ENCODE assay signal across 1 mouse cellular context in genomic region chr2:181601751-181602145, GRCm38 (mm10).
TF ChIP-seq lines count a peak whose summit lies in the region.

No protein-coding gene starts in this region.

TF ChIP-seq in MEL, 35 proteins besides CTCF, POLR2A, EP300 and RAD21 (continued from another document):
- TF ChIP-seq TAL1 (IDR thresholded peaks at IDR 0.05; ENCODE audit: low read length): no peak
- TF ChIP-seq SIN3A (IDR thresholded peaks at IDR 0.05; ENCODE audit: low read length): no peak
- no peak for TF ChIP-seq ETS1 (IDR thresholded peaks at IDR 0.05; ENCODE audit: low read depth, low read length)
- TF ChIP-seq MAFK (IDR thresholded peaks at IDR 0.05; ENCODE audit: borderline replicate concordance, low read depth, low read length): no peak
- TF ChIP-seq UBTF (IDR thresholded peaks at IDR 0.05; ENCODE audit: borderline replicate concordance, insufficient read depth, low read depth, low read length): no peak
- no peak for TF ChIP-seq ZC3H11A (IDR thresholded peaks at IDR 0.05; ENCODE audit: low read depth, low read length)
- TF ChIP-seq CHD2 (IDR thresholded peaks at IDR 0.05; ENCODE audit: low read length): no peak
- TF ChIP-seq MYC (IDR thresholded peaks at IDR 0.05; ENCODE audit: low read depth, low read length): no peak
- TF ChIP-seq BHLHE40 (IDR thresholded peaks at IDR 0.05; ENCODE audit: borderline replicate concordance, low read depth, low read length): no peak
- no peak for TF ChIP-seq ELF1 (IDR thresholded peaks at IDR 0.05; ENCODE audit: low read depth, low read length)
- TF ChIP-seq MEF2A (IDR thresholded peaks at IDR 0.05; ENCODE audit: extremely low read depth, insufficient replicate concordance, low read depth, low read length, poor library complexity, severe bottlenecking): no peak
- no peak for TF ChIP-seq ZKSCAN1 (IDR thresholded peaks at IDR 0.05; ENCODE audit: low read depth, low read length)
- no peak for TF ChIP-seq ZNF384 (IDR thresholded peaks at IDR 0.05; ENCODE audit: low read depth, low read length)
- TF ChIP-seq JUND (IDR thresholded peaks at IDR 0.05; ENCODE audit: low read depth, low read length): no peak
- TF ChIP-seq USF1 (IDR thresholded peaks at IDR 0.05; ENCODE audit: low read depth, low read length): no peak
- TF ChIP-seq NELFE (IDR thresholded peaks at IDR 0.05; ENCODE audit: low read depth, low read length): no peak
